Mouse (Mus musculus): ENCODE results near the gene Ston2.
"Not testable (repeated sequence)": the region's sequence is repeated elsewhere in the genome, so short reads cannot be mapped to it uniquely, and the experiment has no call there.

The Ston2 gene

GRCm38 (mm10) chr12:91751893-91752597 is 36.1 kb downstream of the Ston2 start:
- DNase-seq (ENCODE audit: low read depth, low spot score), result no peak

DNA sequence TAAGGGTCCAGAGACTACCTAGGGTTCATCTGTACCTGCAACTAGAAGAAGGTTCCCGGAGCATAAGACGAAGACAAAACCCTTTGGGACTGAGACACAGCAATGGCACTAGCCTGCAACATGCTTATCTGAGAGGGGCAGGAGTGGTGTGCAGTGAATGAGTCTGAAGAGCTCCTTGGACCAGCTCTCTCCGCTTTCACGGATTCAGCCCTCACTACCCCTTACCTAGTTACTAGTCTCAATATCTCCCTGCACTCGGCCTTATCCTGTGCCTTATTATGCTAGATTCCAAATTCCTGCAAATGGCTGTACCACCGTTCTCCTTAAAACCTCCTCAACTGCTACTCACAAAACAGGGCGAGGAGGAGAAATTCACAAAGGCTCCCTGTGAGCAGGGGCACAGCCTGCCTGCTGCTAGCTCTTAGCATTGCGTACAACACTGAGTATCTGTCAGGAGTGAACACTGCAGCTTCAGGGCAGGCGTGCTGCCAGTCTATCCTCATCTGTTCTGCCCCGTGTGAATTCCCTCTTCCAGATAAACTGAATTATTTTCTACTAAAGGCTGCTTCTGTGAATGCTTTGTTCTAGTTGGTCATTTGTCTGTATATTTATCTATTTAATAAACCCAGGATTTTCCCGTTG is 38.5 kb downstream of the Ston2 start:
- DNase-seq (ENCODE audit: low read depth, low spot score), result no peak

- DNase-seq (ENCODE audit: low read depth, low spot score), result no peak
Observed at GRCm38 (mm10) chr12:91748241-91748865, 39.8 kb downstream of the Ston2 start.

GRCm38 (mm10) chr12:91746839-91747238 is 41.3 kb downstream of the Ston2 start:
- DNase-seq (ENCODE audit: low read depth, low spot score), result not testable (repeated sequence)

DNA sequence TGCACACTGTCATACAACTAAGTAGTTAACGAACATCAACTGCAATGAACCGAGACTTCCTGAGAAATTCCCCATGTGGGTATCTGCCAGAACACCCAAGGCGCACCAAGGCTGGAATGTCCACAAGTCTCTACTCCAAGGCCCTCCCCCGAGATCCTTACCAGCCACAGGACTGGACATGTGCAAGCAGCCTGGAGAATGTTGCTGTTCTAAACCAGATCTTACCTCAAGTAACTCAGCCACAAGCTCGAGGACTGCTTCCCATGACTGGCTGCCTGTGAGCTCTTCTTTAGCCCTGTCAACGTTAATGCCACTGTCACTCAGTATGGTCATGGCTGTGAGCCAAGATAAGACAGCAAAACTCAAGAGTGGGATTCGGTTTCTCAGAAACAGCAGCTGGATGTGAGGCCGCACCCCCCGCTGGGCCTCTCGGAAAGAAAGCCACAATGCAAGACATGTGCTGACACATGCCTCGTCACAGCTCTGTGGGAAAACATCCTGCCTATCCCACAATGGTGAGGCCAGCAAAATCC is 42.4 kb downstream of the Ston2 start:
- no peak for DNase-seq (ENCODE audit: low read depth, low spot score)

GRCm38 (mm10) chr12:91744091-91744490 is 44.1 kb downstream of the Ston2 start:
- no peak for DNase-seq (ENCODE audit: low read depth, low spot score)

- no peak for DNase-seq (ENCODE audit: low read depth, low spot score)
Observed at GRCm38 (mm10) chr12:91742916-91743315, 45.3 kb downstream of the Ston2 start.

DNA sequence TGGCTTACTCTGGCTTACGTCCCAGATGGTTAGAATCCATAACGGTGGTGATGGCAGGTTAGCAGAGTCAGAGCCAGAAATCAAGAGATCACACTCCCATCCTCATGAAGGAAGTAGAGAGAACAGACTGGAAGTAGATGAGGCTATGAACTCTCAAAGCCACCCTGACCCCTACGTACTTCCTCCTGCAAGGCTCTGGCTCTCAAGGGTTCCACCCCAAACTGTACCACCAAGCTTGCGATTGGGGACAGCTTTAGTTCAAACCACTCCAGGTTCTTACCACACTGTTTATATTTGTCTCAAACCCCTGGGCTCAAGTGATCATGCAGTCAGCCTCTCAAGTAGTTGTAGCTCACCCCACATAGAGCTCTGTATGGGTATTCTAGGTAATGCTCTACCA is 49.8 kb downstream of the Ston2 start:
- DNase-seq (ENCODE audit: low read depth, low spot score), result no peak

- DNase-seq (ENCODE audit: low read depth, low spot score), result no peak
Observed at GRCm38 (mm10) chr12:91736221-91736980, 51.8 kb downstream of the Ston2 start.

DNA sequence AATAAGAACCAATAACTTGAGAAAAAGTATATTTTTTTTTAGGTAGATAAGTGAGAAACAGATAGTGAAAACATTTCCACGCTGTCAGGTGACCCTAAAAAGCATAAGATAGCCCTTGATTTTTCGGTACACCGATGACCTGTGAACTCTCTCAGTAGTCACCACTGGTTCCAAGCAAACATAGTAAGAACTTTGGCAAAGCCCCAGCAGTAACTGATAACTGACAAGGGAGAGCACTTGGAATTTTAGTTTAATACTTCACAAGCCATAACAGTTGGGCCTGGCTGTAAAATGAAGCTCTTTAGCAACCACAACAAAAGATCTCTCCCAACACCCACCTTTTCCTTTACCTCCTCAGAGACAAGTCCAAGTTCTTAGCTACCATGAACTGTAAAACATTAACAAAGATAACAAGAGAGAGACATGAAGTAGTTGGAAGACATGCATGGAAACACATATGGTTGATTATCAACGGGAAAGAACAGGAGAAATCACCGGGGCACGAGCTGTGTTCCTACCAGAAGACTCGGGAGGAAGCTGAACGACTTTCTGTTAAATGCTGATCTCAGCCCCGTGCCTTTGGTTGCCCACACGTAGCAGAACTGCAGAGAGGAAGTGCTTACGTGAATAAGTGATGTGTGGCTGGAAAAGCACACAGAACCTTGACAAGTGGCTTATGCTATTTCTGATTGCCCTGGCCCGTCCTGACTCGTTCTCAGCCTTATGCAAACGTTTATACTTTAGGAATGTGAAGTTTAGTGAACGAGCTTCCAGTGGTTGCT is 53.8 kb downstream of the Ston2 start:
- DNase-seq (ENCODE audit: low read depth, low spot score), result peak; percentile 70

- no peak for DNase-seq (ENCODE audit: low read depth, low spot score)
Observed at GRCm38 (mm10) chr12:91732729-91733448, 55.3 kb downstream of the Ston2 start.

DNA sequence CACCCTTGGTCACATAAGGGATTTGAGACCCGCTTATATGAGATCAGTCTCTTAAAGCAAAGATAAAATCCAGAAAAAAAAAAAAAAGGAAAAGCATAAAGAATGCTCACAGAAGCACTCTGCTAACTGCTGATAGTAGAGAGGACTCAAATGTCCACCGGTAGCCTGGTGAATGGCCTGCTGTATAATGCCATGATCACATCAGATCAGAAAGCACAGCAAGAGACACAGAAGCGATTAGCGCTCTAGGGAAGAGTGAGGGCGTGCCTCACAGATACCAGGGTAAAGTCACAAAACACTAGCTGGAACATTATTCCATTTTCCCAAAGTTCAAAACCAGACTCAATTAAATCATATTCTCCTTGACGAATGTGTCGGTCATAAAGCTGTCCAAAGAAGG is 62.0 kb downstream of the Ston2 start:
- no peak for DNase-seq (ENCODE audit: low read depth, low spot score)

- DNase-seq (ENCODE audit: low read depth, low spot score), result no peak
Observed at GRCm38 (mm10) chr12:91723912-91724311, 64.3 kb downstream of the Ston2 start.

DNA sequence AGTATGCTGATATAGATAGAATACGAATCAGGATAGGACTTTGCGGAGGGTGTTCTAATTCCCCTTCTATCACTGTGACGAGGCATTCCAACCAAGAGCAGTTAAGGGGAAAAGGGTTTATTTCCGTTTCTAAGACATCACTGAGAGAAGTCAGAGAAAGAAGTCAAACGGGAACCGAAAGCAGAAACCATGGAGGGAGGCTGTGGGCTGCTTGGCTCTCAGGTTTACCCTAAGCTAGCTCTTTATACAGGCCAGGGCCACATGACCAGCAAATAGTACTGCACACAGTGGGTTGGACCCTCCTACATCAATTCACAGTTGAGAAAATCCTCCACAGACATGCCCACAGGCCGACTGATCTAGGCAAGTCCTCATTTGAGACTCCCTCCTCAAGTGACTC is 69.1 kb downstream of the Ston2 start:
- peak; percentile 76 for DNase-seq (ENCODE audit: low read depth, low spot score)

GRCm38 (mm10) chr12:91715686-91716085 is 72.5 kb downstream of the Ston2 start:
- no peak for DNase-seq (ENCODE audit: low read depth, low spot score)

- no peak for DNase-seq (ENCODE audit: low read depth, low spot score)
Observed at GRCm38 (mm10) chr12:91713358-91713757, 74.8 kb downstream of the Ston2 start.

DNA sequence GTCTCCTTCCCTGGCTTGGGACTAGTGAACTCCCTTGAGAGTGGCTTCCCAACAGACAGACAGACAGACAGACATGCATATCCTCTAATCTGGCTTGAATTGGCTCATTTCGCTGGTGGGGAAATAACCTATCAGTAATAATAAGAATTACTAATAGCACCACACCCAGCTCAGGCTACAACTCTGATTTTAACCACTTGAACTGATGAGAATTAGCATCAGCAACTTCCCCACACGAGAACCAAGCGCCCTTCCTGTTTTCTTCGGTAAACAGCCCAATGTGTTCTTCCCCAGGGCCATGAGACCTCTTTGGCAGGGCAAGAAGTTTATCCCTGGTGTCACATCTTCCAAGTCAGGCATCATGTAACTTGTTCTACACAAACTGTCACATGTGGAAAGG is 76.5 kb downstream of the Ston2 start:
- no peak for DNase-seq (ENCODE audit: low read depth, low spot score)

GRCm38 (mm10) chr12:91710876-91711275 is 77.3 kb downstream of the Ston2 start:
- no peak for DNase-seq (ENCODE audit: low read depth, low spot score)

DNA sequence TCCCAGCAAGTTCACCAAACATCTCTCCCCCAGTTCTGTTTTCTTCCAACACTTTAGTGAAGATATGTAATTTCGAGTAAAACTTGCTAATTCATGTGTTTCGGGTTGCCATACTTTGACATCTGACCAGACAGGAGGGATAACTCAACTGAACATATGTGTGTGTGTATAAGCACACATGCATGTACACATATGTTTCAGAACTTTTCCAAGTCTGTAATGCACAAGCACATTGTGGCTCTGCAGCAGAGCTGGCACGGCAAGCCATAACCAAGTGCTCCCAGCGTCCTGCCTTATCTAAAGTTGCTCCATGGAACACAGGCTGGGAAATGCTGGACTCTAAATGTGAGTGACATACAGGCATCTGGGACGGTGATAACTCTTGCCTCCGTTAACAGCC is 78.6 kb downstream of the Ston2 start:
- DNase-seq (ENCODE audit: low read depth, low spot score), result no peak

- DNase-seq (ENCODE audit: low read depth, low spot score), result no peak
Observed at GRCm38 (mm10) chr12:91709232-91709631, 79.0 kb downstream of the Ston2 start.

DNA sequence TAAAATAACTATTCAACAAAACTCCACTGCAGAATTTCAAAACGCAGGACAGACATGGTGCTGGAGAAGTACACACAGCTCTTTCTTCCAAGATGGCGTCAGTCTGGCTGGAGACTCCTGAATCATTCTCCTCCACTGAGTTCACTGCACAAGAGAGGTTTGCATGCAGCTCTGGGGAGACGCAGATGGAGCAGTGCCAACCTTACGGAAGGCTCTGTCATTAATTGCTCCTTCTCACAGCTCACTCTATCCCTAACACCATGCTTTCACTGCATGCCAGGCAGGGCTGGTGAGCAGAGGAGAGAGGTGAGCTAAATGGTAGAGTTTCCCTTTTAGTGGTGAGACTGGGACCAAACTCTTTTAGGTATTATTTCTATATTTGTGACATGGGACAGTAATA is 80.4 kb downstream of the Ston2 start:
- DNase-seq (ENCODE audit: low read depth, low spot score), result no peak

Measured in A20 (cell line).